Mouse (Mus musculus) c-Kit-negative CD71-positive TER-119-positive erythroid progenitor cells, embryonic 14.5 days (primary cell): Measurements from ENCODE around the gene Wnt7b.

Source experiments
- DNase-seq: peaks from one replicate; pipeline ENCODE4 v3.0.0-alpha.2; 2013; ENCODE audit warnings: low read depth, low spot score

Gene Wnt7b

GRCm38 (mm10) chr15:85601202-85601601 lies 18.9 kb upstream of the Wnt7b start:
- DNase-seq = no peak

GRCm38 (mm10) chr15:85600696-85601094 lies 18.4 kb upstream of the Wnt7b start:
- DNase-seq = no peak

- no peak for DNase-seq
These were observed 17.8 kb upstream of the Wnt7b start for GRCm38 (mm10) chr15:85599887-85600695.

GRCm38 (mm10) chr15:85598984-85599886 lies 17.0 kb upstream of the Wnt7b start:
- peak; percentile 16 for DNase-seq

GRCm38 (mm10) chr15:85598443-85598842 lies 16.2 kb upstream of the Wnt7b start:
- no peak for DNase-seq

GRCm38 (mm10) chr15:85597403-85597802 lies 15.1 kb upstream of the Wnt7b start:
- no peak for DNase-seq

- no peak for DNase-seq
These were observed 10.4 kb upstream of the Wnt7b start for GRCm38 (mm10) chr15:85592674-85593073.

- no peak for DNase-seq
These were observed 8.6 kb upstream of the Wnt7b start for GRCm38 (mm10) chr15:85590831-85591230.

GRCm38 (mm10) chr15:85583504-85583903 lies 1.2 kb upstream of the Wnt7b start:
- peak; percentile 4 for DNase-seq

- DNase-seq = no peak
These were observed 751 bp upstream of the Wnt7b start for GRCm38 (mm10) chr15:85583024-85583423.

GRCm38 (mm10) chr15:85581563-85582064 lies 659 bp downstream of the Wnt7b start:
- DNase-seq = no peak

- DNase-seq = no peak
These were observed 1.2 kb downstream of the Wnt7b start for GRCm38 (mm10) chr15:85580934-85581562.

GRCm38 (mm10) chr15:85580483-85580882 lies 1.8 kb downstream of the Wnt7b start:
- DNase-seq = no peak

- DNase-seq = no peak
These were observed 4.5 kb downstream of the Wnt7b start for GRCm38 (mm10) chr15:85577583-85578460.

GRCm38 (mm10) chr15:85576511-85577440 lies 5.5 kb downstream of the Wnt7b start:
- no peak for DNase-seq

GRCm38 (mm10) chr15:85576110-85576509 lies 6.2 kb downstream of the Wnt7b start:
- DNase-seq = no peak

- no peak for DNase-seq
These were observed 7.7 kb downstream of the Wnt7b start for GRCm38 (mm10) chr15:85574558-85574957.

GRCm38 (mm10) chr15:85574086-85574485 lies 8.2 kb downstream of the Wnt7b start:
- DNase-seq = no peak

- DNase-seq = no peak
These were observed 9.5 kb downstream of the Wnt7b start for GRCm38 (mm10) chr15:85572619-85573254.
